Mouse (Mus musculus) cerebellum, adult 2 months (tissue): ENCODE data around the gene Ppp1r14a.

Experiments used
- CTCF ChIP-seq: fragments of 200-500 bp; IDR thresholded peaks from 2 replicates; pipeline ENCODE4 v1.5.1; 2011; ENCODE audit warnings: low read depth, mild to moderate bottlenecking, control low read depth, low read length, moderate library complexity, borderline replicate concordance; ENCODE audit not compliant: insufficient read depth
- POLR2A ChIP-seq: fragments of 200-500 bp; IDR thresholded peaks from 2 replicates; pipeline ENCODE4 v1.6.1; 2011; ENCODE audit warnings: low read length, control low read depth, borderline replicate concordance; ENCODE audit not compliant: insufficient read depth

DNA sequence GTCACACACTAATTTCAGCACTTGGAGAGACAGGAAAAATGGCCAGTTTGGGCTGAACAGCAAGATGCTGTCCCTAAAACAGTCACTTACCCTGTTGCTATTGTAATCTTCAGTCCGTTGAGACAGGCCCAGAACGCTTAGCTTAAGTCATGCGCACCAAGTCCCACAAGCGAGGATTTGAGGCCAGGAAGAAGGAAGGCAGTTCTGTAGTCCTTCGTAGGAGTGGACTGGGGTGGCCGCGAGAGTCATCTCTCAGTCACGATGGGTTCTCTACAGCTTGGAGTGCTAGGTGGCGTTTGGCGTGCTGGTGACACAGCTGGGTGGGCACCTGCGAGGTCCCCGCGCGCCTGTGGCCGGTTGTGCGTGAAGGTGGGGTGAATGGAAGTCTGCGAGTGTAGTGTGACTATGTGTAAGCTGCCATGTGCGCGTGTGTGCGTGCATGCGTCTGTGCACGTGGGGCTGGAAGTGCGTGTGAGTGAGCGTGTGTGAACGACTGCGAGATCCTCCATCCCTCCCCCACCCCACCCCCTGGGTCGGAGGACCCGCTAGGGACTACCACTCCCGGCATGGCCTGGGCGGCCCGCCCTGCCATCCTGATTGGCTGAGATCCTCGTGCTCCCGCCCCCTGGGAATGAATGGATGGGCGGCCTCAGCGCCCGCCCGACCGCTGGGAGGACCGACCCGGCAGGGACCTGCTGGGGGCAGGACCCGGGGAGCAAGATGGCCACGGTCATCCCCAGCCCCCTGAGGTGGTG, 18.4 kb downstream of the Ppp1r14a start:
- TF ChIP-seq CTCF, result no peak
- no peak for TF ChIP-seq POLR2A
